Mouse (Mus musculus) erythroblast, adult 5-6 weeks (primary cell): ENCODE measurements around the gene Cops7a. TPM values are rescaled to one million over a fixed set of nuclear protein-coding genes. Genes with fewer than 3 reads are reported as not detected.

Source experiments
- ATAC-seq: replicated peaks from 2 replicates; pipeline ENCODE4 v1.8.0; 2016; ENCODE audit warnings: moderate number of reproducible peaks, mild to moderate bottlenecking, moderate TSS enrichment, inconsistent platforms; ENCODE audit not compliant: poor library complexity, low FRiP score, severe bottlenecking
- total RNA-seq, 2 experiments: library from RNA; stranded (forward) in 1 of 2; stranded (reverse) in 1 of 2; fragments of 150-400 nt in 1 of 2; fragments of 200-764, 138-1000 nt in 1 of 2; gene quantifications; 2 replicates each; pipeline versions ENCODE4 v1.2.3 to v1.2.4; 2015 to 2017; ENCODE audit warnings: low replicate concordance in 2 of 2

The Cops7a gene
- total RNA-seq, 2 experiments from 2014 or later: 5.6 to 16.5 TPM

DNA sequence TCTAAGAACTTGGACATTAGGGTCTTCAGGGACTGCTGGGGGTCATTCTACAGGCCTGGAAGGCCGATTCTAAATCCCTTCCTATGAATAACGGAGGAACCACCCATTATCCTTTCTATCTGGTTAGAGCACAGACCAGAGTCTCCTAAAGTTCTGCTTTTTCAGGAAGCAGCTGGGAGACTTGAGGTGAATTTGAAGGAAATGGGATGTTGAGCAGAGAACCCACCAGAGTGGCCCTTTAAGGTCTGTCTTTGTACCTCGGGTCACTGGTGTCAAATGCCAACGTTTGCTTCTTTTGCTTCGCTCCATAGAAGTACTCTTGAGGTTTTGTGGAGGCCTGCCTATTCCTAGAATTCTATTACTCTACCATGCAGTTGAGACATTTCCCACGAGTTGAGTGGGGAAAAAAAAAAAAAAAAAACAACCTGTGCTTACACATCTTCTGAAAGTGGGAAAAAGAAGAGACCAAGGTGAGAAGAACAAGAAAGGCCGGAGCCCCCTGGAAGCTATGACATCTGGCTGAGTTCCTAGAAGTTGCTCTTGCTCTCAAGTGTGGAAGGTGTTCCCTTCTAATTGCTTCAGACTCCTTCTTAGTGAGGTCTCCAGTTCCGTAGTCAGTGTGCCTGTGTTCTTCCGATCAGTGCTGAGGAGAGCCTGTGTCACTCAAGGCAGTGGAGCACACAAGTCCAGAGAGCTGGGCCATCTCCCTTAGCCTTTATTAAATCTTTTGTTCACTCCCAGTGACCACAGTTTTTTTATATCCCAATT, 44.8 kb downstream of the Cops7a start:
- no peak for ATAC-seq

DNA sequence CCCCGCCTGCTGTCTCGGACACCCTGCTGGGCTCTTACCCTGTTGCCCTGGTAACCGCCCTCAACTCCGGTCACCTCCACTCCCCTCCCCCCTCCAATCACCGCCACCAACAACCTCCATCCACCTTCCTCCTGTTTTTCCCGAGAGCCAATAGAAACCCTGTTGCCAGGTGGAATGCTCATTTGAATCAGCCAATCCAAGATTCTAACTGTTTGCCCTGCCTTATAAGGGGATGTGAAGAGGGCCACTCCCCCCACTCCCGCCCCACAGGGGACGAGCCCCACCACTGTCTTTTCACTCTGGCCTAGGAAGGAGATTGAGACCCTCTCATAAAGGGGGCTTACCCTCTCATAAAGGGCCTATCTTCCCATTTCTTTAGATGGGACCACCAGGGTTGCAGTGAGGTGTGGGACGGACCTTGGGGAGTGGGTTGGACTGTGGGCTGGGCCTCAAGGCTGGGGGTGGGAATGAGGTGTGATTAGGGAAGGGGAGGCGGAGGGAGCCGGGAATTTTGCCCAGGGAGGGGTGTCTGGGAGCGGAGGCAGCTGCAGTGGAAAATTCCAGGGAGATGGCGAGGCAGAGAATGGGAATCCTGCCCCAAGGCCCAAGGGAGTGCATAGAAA, 45.5 kb downstream of the Cops7a start, which contains the start of gene Ptms:
Gene Ptms, minus strand, starts transcription at position 409 of the 623 bp plus-strand sequence.
- no peak for ATAC-seq

DNA sequence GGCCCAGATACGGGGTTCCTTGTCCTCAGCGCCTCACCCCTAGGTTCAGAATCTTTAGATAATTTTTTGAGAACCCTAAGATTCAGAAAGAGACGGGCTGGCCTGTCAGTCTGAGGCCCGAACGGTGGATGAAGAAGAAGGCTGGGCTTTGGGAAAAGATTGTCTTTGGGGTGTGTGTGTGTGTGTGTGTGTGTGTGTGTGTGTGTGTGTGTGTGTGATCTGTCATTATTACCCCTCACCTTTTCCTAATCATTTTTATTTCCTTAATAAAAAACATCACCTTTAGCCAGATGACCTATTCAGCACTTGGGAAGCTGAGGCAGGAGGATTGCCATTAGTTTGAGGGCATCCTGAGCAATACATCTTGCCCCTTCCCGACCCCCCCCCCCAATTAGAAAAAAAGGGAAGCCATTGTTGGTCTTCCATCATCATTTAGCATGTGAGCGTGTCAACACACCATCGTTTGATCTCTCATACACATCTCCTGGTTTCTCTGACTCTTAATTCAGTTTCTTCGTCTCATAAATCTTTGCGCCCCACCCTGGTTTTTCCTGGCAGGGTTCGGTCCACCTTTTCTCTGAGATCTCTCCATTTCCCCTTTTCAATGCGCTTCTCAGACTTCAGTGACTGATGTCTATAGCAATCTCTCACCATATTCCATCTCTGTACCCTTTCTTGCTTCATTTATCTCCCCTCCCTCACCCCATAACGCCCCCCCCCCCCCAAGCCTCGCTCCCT, 46.3 kb downstream of the Cops7a start:
- ATAC-seq: no peak

DNA sequence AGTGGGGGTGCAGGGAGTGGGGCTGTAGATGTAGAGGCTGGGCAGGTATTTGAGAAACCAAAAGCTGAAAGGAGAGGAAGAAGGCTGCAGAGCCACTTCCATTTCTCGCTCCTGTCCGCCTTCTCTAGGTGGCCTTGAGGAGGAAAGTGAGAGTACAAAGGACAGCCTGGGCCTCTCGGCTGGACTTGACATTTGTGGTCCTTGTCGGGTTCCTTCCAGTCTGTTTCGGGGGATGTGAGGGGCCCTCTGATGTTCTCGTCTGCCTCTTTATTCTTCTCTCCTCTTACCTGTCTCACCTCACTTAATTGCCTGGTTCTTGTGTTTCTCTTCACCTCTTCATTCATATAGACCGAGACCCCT, 47.0 kb downstream of the Cops7a start:
- ATAC-seq: no peak

DNA sequence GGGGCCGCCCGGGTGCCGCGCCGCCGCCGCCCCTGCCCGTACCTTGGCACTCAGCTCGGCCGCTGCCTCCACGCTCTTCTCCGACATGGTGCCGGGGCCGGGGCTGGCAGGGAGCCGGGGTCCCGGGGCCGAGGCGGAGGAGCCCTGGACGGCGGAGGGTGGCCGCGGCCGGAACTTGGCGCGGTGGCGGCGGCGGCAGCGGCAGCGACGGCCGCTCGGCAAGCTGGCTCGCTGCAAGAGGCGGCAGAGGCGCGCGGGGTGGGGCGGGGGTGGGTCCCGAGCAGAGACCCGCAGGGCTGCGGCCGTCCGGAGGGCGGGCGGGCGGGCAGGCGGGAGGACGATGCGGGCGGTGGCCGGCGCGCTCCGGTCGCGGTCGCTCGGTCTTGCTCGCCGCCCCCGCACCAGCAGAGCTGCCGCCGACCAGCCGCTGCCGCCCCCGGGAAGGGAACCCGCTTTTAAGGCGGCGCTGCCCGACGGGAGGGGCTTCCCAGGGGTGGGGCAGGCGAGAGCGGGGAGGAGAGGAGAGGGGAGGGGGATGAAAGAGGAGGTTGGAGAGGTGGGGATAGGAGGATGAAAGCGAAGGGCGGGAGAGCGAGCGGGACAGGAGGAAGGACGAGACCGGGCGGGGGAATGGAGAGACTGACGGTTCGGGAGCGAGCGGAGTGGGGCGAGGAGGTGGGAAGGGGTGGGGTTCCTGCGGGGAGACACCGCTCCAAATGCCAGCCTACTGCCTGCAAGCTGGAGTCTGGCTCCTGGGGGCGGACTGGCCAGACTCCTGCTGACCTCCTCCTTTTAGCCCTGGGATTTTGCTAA, 47.6 kb downstream of the Cops7a start:
- no peak for ATAC-seq

DNA sequence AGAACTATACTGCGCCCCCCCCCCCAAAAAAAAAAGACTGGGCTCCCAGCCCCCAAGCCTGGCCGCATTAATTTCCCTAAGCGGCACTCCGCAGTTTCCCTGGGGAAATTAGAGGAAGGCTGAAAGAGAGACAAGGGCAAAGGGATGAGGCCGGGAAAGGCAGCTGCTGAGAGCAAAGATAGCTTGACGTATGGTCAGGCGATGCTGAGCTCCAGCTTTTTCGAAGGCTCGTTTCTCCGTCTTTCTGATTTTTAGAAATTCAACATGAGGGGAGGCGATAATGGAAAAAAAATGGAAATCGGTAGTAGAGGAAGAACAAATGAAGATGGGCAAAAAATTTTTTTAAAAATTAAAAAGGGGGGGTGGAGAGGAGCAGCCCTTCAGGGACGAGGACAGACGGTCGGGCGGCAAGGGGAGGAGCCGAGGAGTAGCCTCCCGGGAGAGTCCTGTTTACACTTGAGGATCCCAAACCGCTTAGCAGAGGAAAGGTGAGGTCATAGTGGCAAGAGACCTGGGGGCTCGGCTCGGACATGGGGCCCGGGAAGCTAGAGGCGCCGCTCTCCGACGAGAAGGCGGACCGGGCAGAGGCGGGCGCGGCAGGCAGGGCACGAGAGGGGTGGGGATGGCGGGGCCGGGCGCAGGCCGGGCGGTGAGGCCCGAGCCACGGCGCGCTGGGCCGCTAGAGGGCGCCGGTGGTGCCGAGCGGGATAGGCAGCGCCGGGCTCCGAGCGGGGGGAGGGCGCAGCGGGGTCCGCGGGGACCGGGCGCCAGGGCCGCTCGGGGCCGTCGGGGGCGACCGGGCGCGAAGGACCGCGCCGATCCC, 48.4 kb downstream of the Cops7a start:
- ATAC-seq: peak; percentile 83

DNA sequence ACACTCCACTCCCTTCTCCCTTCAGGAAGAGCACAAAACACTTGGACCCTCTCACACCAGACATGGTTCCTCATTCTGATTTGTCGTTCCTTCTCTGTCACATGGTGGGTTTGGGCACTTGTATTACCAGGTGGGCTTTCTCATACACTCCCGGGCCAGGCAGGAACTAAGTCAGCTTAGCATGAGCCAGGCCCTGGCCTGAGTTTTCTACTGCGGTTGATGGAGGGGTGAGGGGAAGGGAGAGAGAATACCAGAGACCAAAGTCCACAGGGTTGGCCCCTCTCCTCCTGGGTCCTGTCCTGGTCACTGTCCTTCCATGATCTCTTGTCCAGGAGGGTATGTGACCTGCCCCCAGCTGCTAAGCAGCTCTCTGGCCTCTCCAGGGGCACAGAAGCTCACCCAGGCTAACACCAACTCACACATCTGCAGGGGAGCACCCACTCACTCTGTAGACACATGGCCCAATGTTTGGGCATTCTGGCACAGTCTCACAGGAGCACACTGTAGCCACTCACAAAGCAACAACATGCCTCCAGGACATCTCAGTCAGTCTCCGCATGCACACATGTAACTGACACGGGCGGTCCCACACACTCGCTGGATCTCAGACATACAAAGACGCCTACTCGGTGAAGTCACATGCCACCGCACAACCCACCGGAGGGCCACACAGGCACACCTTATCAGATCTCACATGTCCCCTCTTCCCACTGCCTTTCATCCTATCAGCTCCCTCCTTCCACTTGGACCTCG, 49.2 kb downstream of the Cops7a start:
- ATAC-seq: no peak

DNA sequence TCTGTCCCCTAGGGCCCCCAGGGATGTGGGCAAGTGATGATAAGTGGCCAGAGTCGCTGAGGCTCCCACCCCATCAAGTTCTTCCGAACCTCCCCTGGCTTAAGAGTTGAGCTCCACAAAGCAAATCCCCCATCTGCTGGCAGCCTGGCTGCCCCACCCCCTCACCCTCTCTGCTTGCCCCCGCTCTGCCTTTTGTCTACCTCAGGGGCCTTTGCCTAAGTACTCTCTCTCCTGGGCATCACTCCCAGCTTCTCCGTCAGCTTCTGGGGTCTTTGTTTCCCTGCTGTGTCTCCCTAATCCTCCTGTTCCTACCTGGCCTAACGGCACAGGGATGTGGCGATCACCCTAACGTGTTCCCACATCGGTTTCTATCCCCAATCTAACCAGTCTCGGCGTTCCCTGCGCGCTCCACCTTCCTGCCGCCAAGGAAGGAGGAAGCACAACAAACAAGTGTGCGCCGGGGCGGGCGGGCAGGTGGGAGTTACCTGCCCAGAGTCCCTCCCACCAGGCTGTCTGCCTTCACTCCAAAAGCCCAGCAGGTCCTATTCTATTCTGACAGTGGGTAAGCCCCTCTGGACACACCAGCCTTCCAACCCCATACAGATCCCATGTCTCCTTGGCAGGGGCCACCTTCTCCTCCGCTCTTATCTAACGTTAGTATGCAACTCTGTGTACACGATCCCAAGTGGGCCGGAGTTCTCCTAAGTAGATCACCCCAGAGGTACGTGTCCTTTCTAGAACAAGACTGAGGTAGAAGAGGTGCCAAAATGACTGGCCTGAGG, 50.0 kb downstream of the Cops7a start:
- no peak for ATAC-seq

DNA sequence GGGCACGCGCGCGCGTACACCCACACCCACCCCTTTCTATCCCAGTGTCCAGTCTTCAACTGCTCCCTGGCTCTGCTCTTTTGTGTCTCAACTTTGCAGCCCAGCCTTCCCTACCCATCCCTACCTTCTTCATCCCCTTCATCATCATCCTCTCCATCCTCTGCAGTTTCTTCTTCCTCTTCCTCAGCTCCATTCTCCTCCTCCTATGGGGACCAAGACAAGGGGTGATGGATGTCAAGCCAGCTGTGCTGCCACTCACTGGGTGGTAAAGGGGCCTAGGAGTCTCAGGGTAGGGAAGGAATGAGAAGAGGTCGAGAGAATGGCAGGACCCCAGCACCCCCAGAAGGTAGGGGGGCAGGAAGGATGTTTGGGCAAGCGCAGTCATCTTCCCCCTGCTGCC, 50.8 kb downstream of the Cops7a start:
- no peak for ATAC-seq

DNA sequence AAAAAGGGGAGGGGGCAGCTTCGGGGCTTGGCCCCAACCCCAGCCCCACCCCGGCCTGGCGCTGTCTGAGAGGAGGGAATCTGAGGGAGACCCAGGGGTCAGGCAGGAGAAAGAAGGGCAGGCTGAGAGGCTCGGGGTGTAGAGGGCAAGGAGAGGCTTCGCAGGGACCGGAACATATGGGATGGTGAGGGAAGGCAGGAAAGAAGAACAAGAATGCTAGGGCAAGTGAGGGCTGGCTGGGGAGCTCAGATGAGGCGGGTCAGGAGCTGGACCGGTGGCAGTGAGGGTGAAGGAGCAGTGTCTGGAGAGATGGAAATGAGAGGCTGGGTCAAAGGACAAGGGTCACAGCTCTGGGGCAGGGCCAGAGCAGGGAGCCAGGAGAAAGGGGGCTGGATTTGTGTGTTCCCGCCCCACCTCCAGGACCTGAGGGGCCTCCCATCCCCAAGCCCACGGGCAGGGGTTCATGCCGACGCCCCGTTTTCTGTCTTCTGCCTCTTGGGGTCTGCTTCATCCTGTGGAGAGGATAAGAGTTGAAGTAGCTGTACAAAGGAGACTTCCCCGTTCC, 51.5 kb downstream of the Cops7a start:
- no peak for ATAC-seq

DNA sequence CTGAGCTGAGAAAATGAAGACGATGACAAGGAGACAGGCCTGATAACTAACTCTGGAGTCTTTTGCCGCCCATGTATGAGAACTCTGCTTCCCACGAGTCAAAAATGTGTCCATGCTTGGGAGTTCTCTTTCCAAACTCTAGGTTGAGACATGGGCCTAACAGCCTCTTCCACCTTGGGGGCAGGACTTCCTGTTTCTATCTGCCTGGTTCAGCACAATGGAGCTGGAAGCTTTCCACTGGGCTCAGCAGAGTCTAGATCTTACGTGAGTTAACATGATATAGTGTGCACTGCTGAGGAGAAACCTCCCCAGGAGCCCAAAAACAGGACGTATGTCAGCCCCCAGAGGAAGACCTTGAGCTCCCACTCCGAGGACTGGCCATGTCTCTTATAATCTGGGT, 52.1 kb downstream of the Cops7a start:
- ATAC-seq: no peak

DNA sequence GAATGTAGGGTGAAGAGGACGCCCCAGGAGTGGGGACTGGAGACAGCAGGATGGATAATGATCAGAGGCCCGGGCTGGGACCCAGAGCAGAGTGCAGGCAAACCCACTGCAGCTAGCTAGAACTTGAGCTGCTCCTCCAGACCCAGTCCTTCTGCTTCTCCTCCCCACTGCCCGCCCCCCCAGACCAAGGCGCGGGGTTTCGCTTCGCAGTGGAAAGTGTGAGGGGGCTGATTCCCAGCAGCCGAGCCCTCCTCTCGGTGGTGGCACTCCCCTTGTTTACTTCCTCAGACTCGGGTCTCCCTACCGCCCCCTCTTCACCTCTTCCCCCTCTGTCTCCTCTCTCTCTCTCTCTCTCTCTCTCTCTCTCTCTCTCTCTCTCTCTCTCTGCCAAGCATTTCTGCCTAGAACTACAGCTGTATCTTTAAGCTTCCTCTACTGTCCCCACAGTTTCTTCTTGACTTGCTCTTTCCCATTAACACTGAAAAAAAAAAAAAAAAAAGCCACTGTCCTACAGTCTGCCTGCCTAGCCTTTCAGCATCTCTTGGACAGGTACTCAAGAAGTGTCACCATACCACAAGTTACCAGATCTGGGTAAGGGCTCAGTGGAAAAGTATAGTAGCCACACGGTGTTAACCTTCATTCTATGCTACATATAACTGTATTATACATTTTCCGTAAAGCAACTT, 53.7 kb downstream of the Cops7a start, which contains the start of gene Lag3:
Gene Lag3, minus strand, starts transcription at position 173 of the 686 bp plus-strand sequence.
- ATAC-seq: no peak

DNA sequence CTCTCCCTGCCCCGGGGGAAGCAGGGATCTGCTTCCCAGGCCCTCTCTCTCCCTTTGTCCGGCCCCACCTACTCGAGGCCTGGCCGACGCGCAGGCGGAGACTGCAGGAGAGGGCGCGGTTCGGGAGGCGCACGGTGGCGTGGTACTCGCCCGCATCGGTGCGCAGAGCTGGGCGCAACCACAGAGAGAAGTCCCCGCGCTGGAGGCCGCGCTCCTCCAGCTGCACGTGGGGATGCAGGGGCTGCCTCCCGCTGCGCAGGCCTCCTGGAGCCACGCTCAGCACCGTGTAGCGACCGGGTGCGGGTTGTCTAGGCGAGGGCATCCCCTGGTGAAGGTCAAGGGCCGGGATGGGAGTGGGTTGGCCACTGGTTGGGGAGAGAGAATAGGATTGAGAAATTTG, 55.3 kb downstream of the Cops7a start:
- ATAC-seq: no peak
